Mouse (Mus musculus): ENCODE measurements around the gene Zfp574.

- TF ChIP-seq CTCF (IDR thresholded peaks at IDR 0.05) (no peak), POLR2A (IDR thresholded peaks at IDR 0.05; ENCODE audit: insufficient read depth, low read depth, low read length) (no peak)
These were observed 3.9 kb downstream of the Zfp574 start for GRCm38 (mm10) chr7:25076296-25076662.

All from heart, adult 2 months (tissue).